Comparison of ENCODE assay signal across 35 mouse cellular contexts in the genomic region with DNA sequence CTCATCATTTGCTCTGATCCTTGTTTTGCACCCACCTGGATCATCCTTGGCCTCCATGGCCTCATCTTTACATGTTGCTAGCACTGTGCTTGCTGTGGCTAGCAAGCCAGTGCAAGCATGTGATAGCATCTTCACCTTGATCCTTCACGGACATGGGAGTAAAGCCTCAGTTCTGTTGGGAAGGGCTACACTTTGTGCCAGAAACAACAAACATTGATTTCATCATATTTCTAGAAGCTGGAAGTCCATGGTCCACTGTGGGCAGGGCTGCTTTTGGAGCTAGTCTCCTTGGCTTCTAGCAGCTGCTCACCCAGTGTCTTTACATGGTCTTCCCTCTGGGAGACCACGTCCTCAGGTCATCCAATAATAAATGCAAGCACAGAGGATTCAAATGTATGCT.
"Had no signal": no experiment of that assay in that cellular context is flagged by ENCODE, and none has a peak within 500 bp of the region (broad histone marks: within the 10 kb centered on the region; RNA-seq: fewer than 3 reads in every experiment).

No protein-coding gene starts in this region.

- H3K27ac ChIP-seq: heart, embryonic 10.5 days; heart, embryonic 13.5 days; heart, embryonic 15.5 days; hindbrain, embryonic 10.5 days; hindbrain, embryonic 12.5 days; hindbrain, embryonic 13.5 days; hindbrain, embryonic 14.5 days; hindbrain, embryonic 15.5 days; hindbrain, postnatal 0 days; intestine, embryonic 15.5 days; kidney, embryonic 15.5 days; kidney, postnatal 0 days; layer of hippocampus, adult 2 months; left cerebral cortex, adult 2 months had no signal

- H3K4me3 ChIP-seq: heart, embryonic 10.5 days; heart, embryonic 12.5 days; heart, embryonic 13.5 days; heart, embryonic 15.5 days; hindbrain, embryonic 10.5 days; hindbrain, embryonic 12.5 days; hindbrain, embryonic 13.5 days; hindbrain, embryonic 15.5 days; intestine, embryonic 15.5 days; kidney, embryonic 15.5 days; layer of hippocampus, adult 2 months; left cerebral cortex, adult 2 months had no signal

- H3K4me2 ChIP-seq: heart, embryonic 11.5 days; heart, embryonic 12.5 days; heart, embryonic 13.5 days; heart, embryonic 15.5 days; hindbrain, embryonic 12.5 days; hindbrain, embryonic 13.5 days; hindbrain, embryonic 14.5 days; hindbrain, embryonic 15.5 days; intestine, embryonic 15.5 days; kidney, embryonic 15.5 days had no signal

- H3K9ac ChIP-seq: heart, embryonic 12.5 days; heart, embryonic 13.5 days; heart, embryonic 15.5 days; hindbrain, embryonic 12.5 days; hindbrain, embryonic 13.5 days; hindbrain, embryonic 14.5 days; hindbrain, embryonic 15.5 days; intestine, embryonic 15.5 days; kidney, embryonic 15.5 days had no signal

- H3K9me3 ChIP-seq: heart, embryonic 10.5 days; heart, embryonic 12.5 days; heart, embryonic 13.5 days; heart, embryonic 15.5 days; hindbrain, embryonic 10.5 days; hindbrain, embryonic 12.5 days; hindbrain, embryonic 13.5 days; hindbrain, embryonic 15.5 days; intestine, embryonic 15.5 days; kidney, embryonic 15.5 days had no signal

- H3K27me3 ChIP-seq: heart, embryonic 12.5 days; heart, embryonic 13.5 days; heart, embryonic 15.5 days; hindbrain, embryonic 12.5 days; hindbrain, embryonic 13.5 days; hindbrain, embryonic 15.5 days; intestine, embryonic 15.5 days; kidney, embryonic 15.5 days had no signal

- DNase-seq: heart, postnatal 10 days; heart, postnatal 14 days; heart, postnatal 36 days; heart, postnatal 4 days; kidney, adult 11 months; kidney, adult 18-20 months; kidney, adult 8-10 months; kidney, adult 9 months; kidney, postnatal 10 days; kidney, postnatal 14 days; kidney, postnatal 25 days; kidney, postnatal 36 days; kidney, postnatal 4 days; layer of hippocampus, adult 9-11 months; layer of hippocampus, postnatal 36 days had no signal

- H3K4me1 ChIP-seq: heart, embryonic 12.5 days; hindbrain, embryonic 15.5 days; kidney, embryonic 15.5 days had no signal

- ATAC-seq: hindbrain, embryonic 16.5 days; hindbrain, postnatal 0 days; inflammation-experienced regulatory T-cells, adult 6 months; intestine, embryonic 15.5 days; intestine, embryonic 16.5 days; intestine, postnatal 0 days had no signal

- H3K36me3 ChIP-seq: heart, embryonic 10.5 days; heart, embryonic 12.5 days; heart, embryonic 13.5 days; heart, embryonic 15.5 days; hindbrain, embryonic 10.5 days; hindbrain, embryonic 12.5 days; hindbrain, embryonic 13.5 days; hindbrain, embryonic 15.5 days; intestine, embryonic 15.5 days; kidney, embryonic 15.5 days had no signal
